Mouse (Mus musculus) ovary, postnatal 10 days (tissue): ENCODE measurements around the gene Amigo1.

Experiments
- DNase-seq: peaks from one replicate; pipeline ENCODE4 v3.0.0; 2022; ENCODE audit warnings: low spot score

Gene Amigo1

GRCm38 (mm10) chr3:108184742-108185141, 1.4 kb upstream of the Amigo1 start:
- DNase-seq = no peak

- no peak for DNase-seq
Observed at GRCm38 (mm10) chr3:108185460-108186097, 556 bp upstream of the Amigo1 start.

- no peak for DNase-seq
Observed at GRCm38 (mm10) chr3:108187111-108187795, 1.1 kb downstream of the Amigo1 start.

GRCm38 (mm10) chr3:108188716-108189490, 2.8 kb downstream of the Amigo1 start:
- no peak for DNase-seq

GRCm38 (mm10) chr3:108189897-108190296, 3.8 kb downstream of the Amigo1 start:
- no peak for DNase-seq

GRCm38 (mm10) chr3:108193686-108194085, 7.6 kb downstream of the Amigo1 start:
- DNase-seq = no peak

- DNase-seq = no peak
Observed at GRCm38 (mm10) chr3:108195287-108195686, 9.2 kb downstream of the Amigo1 start.

GRCm38 (mm10) chr3:108195941-108196590, 9.9 kb downstream of the Amigo1 start:
- DNase-seq = no peak

- no peak for DNase-seq
Observed at GRCm38 (mm10) chr3:108197066-108197497, 10.9 kb downstream of the Amigo1 start.

- DNase-seq = no peak
Observed at GRCm38 (mm10) chr3:108199231-108199630, 13.1 kb downstream of the Amigo1 start.

GRCm38 (mm10) chr3:108200329-108201323, 14.5 kb downstream of the Amigo1 start, which contains the start of gene Cyb561d1:
Gene Cyb561d1 (minus strand): TSS chr3:108201212.
- peak; percentile 86 for DNase-seq

GRCm38 (mm10) chr3:108202506-108202905, 16.4 kb downstream of the Amigo1 start:
- no peak for DNase-seq

- DNase-seq = no peak
Observed at GRCm38 (mm10) chr3:108203212-108203611, 17.1 kb downstream of the Amigo1 start.

GRCm38 (mm10) chr3:108203621-108204325, 17.6 kb downstream of the Amigo1 start:
- peak; percentile 75 for DNase-seq

- no peak for DNase-seq
Observed at GRCm38 (mm10) chr3:108204470-108204869, 18.3 kb downstream of the Amigo1 start.

GRCm38 (mm10) chr3:108205601-108206000, 19.5 kb downstream of the Amigo1 start:
- no peak for DNase-seq

GRCm38 (mm10) chr3:108206731-108207375, 20.7 kb downstream of the Amigo1 start:
- no peak for DNase-seq

- no peak for DNase-seq
Observed at GRCm38 (mm10) chr3:108209001-108209400, 22.9 kb downstream of the Amigo1 start.

GRCm38 (mm10) chr3:108209536-108209935, 23.4 kb downstream of the Amigo1 start:
- no peak for DNase-seq
